In the genomic region with DNA sequence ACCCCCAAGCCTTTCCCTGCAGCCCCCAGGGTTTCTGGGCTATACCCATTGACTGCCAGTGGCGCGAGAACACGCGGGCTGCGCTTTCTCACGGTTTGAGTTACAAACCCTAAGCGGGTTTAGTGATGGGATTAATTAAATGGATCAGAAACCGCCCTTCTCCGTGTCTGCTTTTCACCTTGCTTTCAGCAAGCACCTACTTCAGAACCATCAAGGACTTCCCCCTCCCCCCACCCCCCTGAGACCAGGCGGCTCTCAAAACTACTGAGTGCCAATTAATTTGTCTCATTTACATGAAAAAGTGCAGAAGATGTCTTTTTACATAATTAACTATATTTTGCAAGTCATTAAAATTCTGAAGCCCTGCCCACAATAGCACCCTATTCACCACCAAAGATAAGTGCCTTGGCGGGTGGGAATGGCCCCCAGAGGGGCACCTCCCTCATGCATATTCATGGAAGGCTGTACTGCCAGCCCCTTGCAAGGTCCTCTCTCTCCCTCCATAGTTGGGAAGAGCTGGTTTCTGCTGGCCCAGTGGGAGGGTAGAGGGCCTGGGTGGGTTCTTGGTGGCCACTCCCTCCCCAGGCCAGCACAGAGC, we compare ENCODE assay signal across 18 mouse cellular contexts.
DNase-seq lines count a peak whose midpoint lies in the region; ATAC-seq lines count a peak whose summit lies in the region.
"Had no signal": no experiment of that assay in that cellular context is flagged by ENCODE, and none has a peak within 500 bp of the region (broad histone marks: within the 10 kb centered on the region; RNA-seq: fewer than 3 reads in every experiment).

No protein-coding gene starts in this region.

- ATAC-seq in hindbrain, embryonic 12.5 days (ENCODE audit: low FRiP score) = peak; percentile 78
- ATAC-seq in midbrain, embryonic 14.5 days (ENCODE audit: low FRiP score, low TSS enrichment) = peak; percentile 74
- ATAC-seq: activated CD4-positive, CD25-positive, alpha-beta regulatory T cell, adult 4 months; lung, postnatal 0 days had no signal

- H3K9ac ChIP-seq in hindbrain, embryonic 12.5 days = no peak overlapping the region
- no peak overlapping the region for H3K9ac ChIP-seq in midbrain, embryonic 14.5 days (replicated peaks; ENCODE audit: low read length)
- H3K9ac ChIP-seq: embryonic facial prominence, embryonic 12.5 days; liver, embryonic 13.5 days had no signal

- no peak overlapping the region for H3K4me2 ChIP-seq in hindbrain, embryonic 12.5 days (replicated peaks)
- peak overlapping the region; percentile 6; the same call in 1 of the 2 replicates for H3K4me2 ChIP-seq in midbrain, embryonic 14.5 days (ENCODE audit: low read length)
- H3K4me2 ChIP-seq: embryonic facial prominence, embryonic 12.5 days; liver, embryonic 13.5 days had no signal

- 15% methylated on average over 11 of the region's 11 CpGs for WGBS in forebrain, embryonic 10.5 days
- 34% methylated on average over 11 of the region's 11 CpGs for WGBS in hindbrain, embryonic 12.5 days
- 15% methylated on average over 11 of the region's 11 CpGs for WGBS in midbrain, embryonic 14.5 days

- H3K4me3 ChIP-seq in forebrain, embryonic 10.5 days = peak overlapping the region; percentile 31
- no peak overlapping the region for H3K4me3 ChIP-seq in hindbrain, embryonic 12.5 days
- H3K4me3 ChIP-seq in midbrain, embryonic 14.5 days (replicated peaks; ENCODE audit: low read depth, low read length) = no peak overlapping the region
- H3K4me3 ChIP-seq: embryonic facial prominence, embryonic 12.5 days; heart, embryonic 10.5 days; liver, embryonic 13.5 days had no signal

- DNase-seq in WW6 (ENCODE audit: low read depth, low spot score) = peak; percentile 14
- DNase-seq in forebrain, embryonic 10.5 days (ENCODE audit: extremely low spot score, low spot score) = peak; percentile 67
- peak; percentile 72 for DNase-seq in midbrain, embryonic 14.5 days
- no peak for DNase-seq in kidney, postnatal 4 days
- no peak for DNase-seq in adrenal gland, postnatal 10 days
- DNase-seq in left cerebral cortex, adult 11 months (ENCODE audit: low spot score) = no peak
- no peak for DNase-seq in frontal cortex, postnatal 14 days (ENCODE audit: low spot score in 2 of 2)
- DNase-seq: cerebellum, adult 9-11 months; gastrocnemius, postnatal 25 days; heart, postnatal 36 days; kidney, adult 8-10 months; left cerebral cortex, postnatal 4 days; liver, embryonic 13.5 days had no signal

- H3K9me3 ChIP-seq in forebrain, embryonic 10.5 days = no peaks in the 10 kb centered on the region
- H3K9me3 ChIP-seq in hindbrain, embryonic 12.5 days (replicated peaks) = no peaks in the 10 kb centered on the region
- H3K9me3 ChIP-seq in midbrain, embryonic 14.5 days (ENCODE audit: control insufficient read depth, low read length) = no peaks in the 10 kb centered on the region
- H3K9me3 ChIP-seq: embryonic facial prominence, embryonic 12.5 days; heart, embryonic 10.5 days; liver, embryonic 13.5 days had no signal

- no peaks in the 10 kb centered on the region for H3K36me3 ChIP-seq in forebrain, embryonic 10.5 days (replicated peaks)
- H3K36me3 ChIP-seq in hindbrain, embryonic 12.5 days = no peaks in the 10 kb centered on the region
- no peaks in the 10 kb centered on the region for H3K36me3 ChIP-seq in midbrain, embryonic 14.5 days (ENCODE audit: control insufficient read depth, insufficient read depth, low read length)
- H3K36me3 ChIP-seq: embryonic facial prominence, embryonic 12.5 days; heart, embryonic 10.5 days; liver, embryonic 13.5 days had no signal

- peaks cover 19% of the 10 kb centered on the region for H3K27me3 ChIP-seq in forebrain, embryonic 10.5 days (ENCODE audit: poor library complexity, severe bottlenecking)
- peaks cover 3% of the 10 kb centered on the region; the same call in 1 of the 2 replicates for H3K27me3 ChIP-seq in hindbrain, embryonic 12.5 days
- no peaks in the 10 kb centered on the region for H3K27me3 ChIP-seq in midbrain, embryonic 14.5 days (ENCODE audit: control insufficient read depth, insufficient read depth, low read length)
- H3K27me3 ChIP-seq: embryonic facial prominence, embryonic 12.5 days had no signal

- peaks cover 71% of the 10 kb centered on the region for H3K4me1 ChIP-seq in forebrain, embryonic 10.5 days
- peaks cover 31% of the 10 kb centered on the region for H3K4me1 ChIP-seq in hindbrain, embryonic 12.5 days
- H3K4me1 ChIP-seq in midbrain, embryonic 14.5 days (ENCODE audit: control insufficient read depth, insufficient read depth, low read length) = peaks cover 23% of the 10 kb centered on the region; the same call in 1 of the 2 replicates
- H3K4me1 ChIP-seq: liver, embryonic 13.5 days had no signal

- H3K27ac ChIP-seq in forebrain, embryonic 10.5 days = peak overlapping the region; percentile 86
- H3K27ac ChIP-seq in hindbrain, embryonic 12.5 days = no peak overlapping the region; the same call in 1 of the 2 replicates
- no peak overlapping the region for H3K27ac ChIP-seq in midbrain, embryonic 14.5 days (replicated peaks; ENCODE audit: low read depth, low read length)
- H3K27ac ChIP-seq: embryonic facial prominence, embryonic 12.5 days; heart, embryonic 10.5 days; liver, embryonic 13.5 days had no signal

Comparison
In these comparisons a context has a peak if more than half of its experiments do, and no peak if none do; other contexts are left out.
1. DNase-seq: peak in WW6 (single experiment), forebrain, embryonic 10.5 days (single experiment) and midbrain, embryonic 14.5 days (single experiment); none in kidney, postnatal 4 days (0 of 2), adrenal gland, postnatal 10 days (single experiment), left cerebral cortex, adult 11 months (single experiment) and frontal cortex, postnatal 14 days (0 of 2).